Mouse (Mus musculus) brown adipose tissue, adult 24 weeks (tissue): ENCODE data around the gene Ccdc33. TPM values are rescaled to one million over a fixed set of nuclear protein-coding genes. Genes with fewer than 3 reads are reported as not detected.

Experiments
- H3K27ac ChIP-seq: fragments of 200-500 bp; replicated peaks from 2 replicates; pipeline ENCODE4 v1.5.1; 2012; ENCODE audit warnings: low read depth, mild to moderate bottlenecking, low read length
- H3K4me1 ChIP-seq: fragments of 200-500 bp; 2 replicates; pipeline ENCODE4 v1.6.1; 2012; ENCODE audit warnings: low read length, mixed read lengths; ENCODE audit not compliant: control insufficient read depth, insufficient read depth, insufficient read length
- H3K4me3 ChIP-seq: fragments of 200-500 bp; 2 replicates; pipeline ENCODE4 v1.5.1; 2012; ENCODE audit warnings: low read depth, mild to moderate bottlenecking, low read length, moderate library complexity; ENCODE audit not compliant: insufficient read depth
- polyA plus RNA-seq: library from polyadenylated mRNA; stranded (reverse); fragments of >200 nt; gene quantifications from 2 replicates; pipeline ENCODE4 v1.2.4, GENCODE M21; 2012; ENCODE audit not compliant: missing spikeins, insufficient read depth, insufficient read length

The Ccdc33 gene
- polyA plus RNA-seq, 1 experiment: not detected

- Histone ChIP-seq H3K27ac (no peak overlapping the region), H3K4me3 (no peak overlapping the region), H3K4me1 (no peaks in the 10 kb centered on the region)
Measured at GRCm38 (mm10) chr9:58143419-58143818, 24.8 kb upstream of the Ccdc33 start.

GRCm38 (mm10) chr9:58139947-58140346 lies 21.3 kb upstream of the Ccdc33 start:
- Histone ChIP-seq H3K27ac (no peak overlapping the region), H3K4me1 (no peaks in the 10 kb centered on the region), H3K4me3 (no peak overlapping the region)

GRCm38 (mm10) chr9:58135921-58136321 lies 17.3 kb upstream of the Ccdc33 start:
- Histone ChIP-seq H3K4me3 (no peak overlapping the region), H3K27ac (no peak overlapping the region), H3K4me1 (no peaks in the 10 kb centered on the region)

- Histone ChIP-seq H3K4me1 (no peaks in the 10 kb centered on the region), H3K4me3 (no peak overlapping the region)
Measured at GRCm38 (mm10) chr9:58134906-58135305, 16.3 kb upstream of the Ccdc33 start.

GRCm38 (mm10) chr9:58133893-58134884 lies 15.6 kb upstream of the Ccdc33 start:
- no peaks in the 10 kb centered on the region for H3K4me1 ChIP-seq
- H3K27ac ChIP-seq: no peak overlapping the region
- H3K4me3 ChIP-seq: no peak overlapping the region

More at GRCm38 (mm10) chr9:58134906-58135305, 16.3 kb upstream of the Ccdc33 start:
- H3K27ac ChIP-seq: no peak overlapping the region

- Histone ChIP-seq H3K4me1 (no peaks in the 10 kb centered on the region), H3K27ac (no peak overlapping the region), H3K4me3 (no peak overlapping the region)
Measured at GRCm38 (mm10) chr9:58131735-58132134, 13.1 kb upstream of the Ccdc33 start.

GRCm38 (mm10) chr9:58130909-58131308 lies 12.3 kb upstream of the Ccdc33 start:
- H3K27ac ChIP-seq: no peak overlapping the region
- H3K4me1 ChIP-seq: no peaks in the 10 kb centered on the region
- no peak overlapping the region for H3K4me3 ChIP-seq

GRCm38 (mm10) chr9:58129508-58129907 lies 10.9 kb upstream of the Ccdc33 start:
- H3K4me3 ChIP-seq: no peak overlapping the region
- H3K4me1 ChIP-seq: no peaks in the 10 kb centered on the region
- H3K27ac ChIP-seq: no peak overlapping the region

GRCm38 (mm10) chr9:58128926-58129413 lies 10.3 kb upstream of the Ccdc33 start:
- Histone ChIP-seq H3K27ac (no peak overlapping the region), H3K4me1 (no peaks in the 10 kb centered on the region), H3K4me3 (no peak overlapping the region)

- Histone ChIP-seq H3K4me3 (no peak overlapping the region), H3K27ac (no peak overlapping the region), H3K4me1 (no peaks in the 10 kb centered on the region)
Measured at GRCm38 (mm10) chr9:58125811-58126210, 7.2 kb upstream of the Ccdc33 start.

GRCm38 (mm10) chr9:58125085-58125484 lies 6.5 kb upstream of the Ccdc33 start:
- Histone ChIP-seq H3K27ac (no peak overlapping the region), H3K4me3 (no peak overlapping the region), H3K4me1 (no peaks in the 10 kb centered on the region)

- Histone ChIP-seq H3K4me1 (no peaks in the 10 kb centered on the region; the same call in none of the 2 replicates), H3K4me3 (no peak overlapping the region), H3K27ac (no peak overlapping the region)
Measured at GRCm38 (mm10) chr9:58116024-58116651, 2.5 kb downstream of the Ccdc33 start.

- no peaks in the 10 kb centered on the region; the same call in none of the 2 replicates for H3K4me1 ChIP-seq
- H3K27ac ChIP-seq: no peak overlapping the region
Measured at GRCm38 (mm10) chr9:58115297-58115925, 3.2 kb downstream of the Ccdc33 start.

GRCm38 (mm10) chr9:58114019-58114418 lies 4.6 kb downstream of the Ccdc33 start:
- Histone ChIP-seq H3K4me3 (no peak overlapping the region), H3K27ac (no peak overlapping the region), H3K4me1 (no peaks in the 10 kb centered on the region; the same call in none of the 2 replicates)

More at GRCm38 (mm10) chr9:58115297-58115925, 3.2 kb downstream of the Ccdc33 start:
- H3K4me3 ChIP-seq: no peak overlapping the region
